Mouse (Mus musculus) midbrain, embryonic 11.5 days (tissue): ENCODE measurements at regions not wholly inside any gene's neighbourhood (a gene's known extent, or its start where the extent isn't known, plus 50 kb on each side); places are given as distances from the start of the nearest gene placed in this dataset.

Experiments
- ATAC-seq: fragments of 200-750 bp; cut with Nextera tagmentation; 2 replicates; pipeline ENCODE4 v1.8.0; 2017; ENCODE audit warnings: moderate TSS enrichment, moderate library complexity; ENCODE audit not compliant: low FRiP score
- DNase-seq: peaks from one replicate; pipeline ENCODE4 v3.0.0; 2015; ENCODE audit warnings: low spot score; ENCODE audit errors: missing footprints
- H3K27ac ChIP-seq: fragments of 300-500 bp; sonication (generic); 2 replicates; pipeline ENCODE4 v1.5.1; 2014; ENCODE audit warnings: low read depth, low read length
- H3K27me3 ChIP-seq: fragments of 300-500 bp; sonication (generic); 2 replicates; pipeline ENCODE4 v1.6.1; 2014; ENCODE audit warnings: mild to moderate bottlenecking, low read length, moderate library complexity, mixed read lengths; ENCODE audit not compliant: control insufficient read depth, insufficient read depth
- H3K36me3 ChIP-seq: fragments of 300-500 bp; sonication (generic); 2 replicates; pipeline ENCODE4 v1.6.1; 2014; ENCODE audit warnings: mild to moderate bottlenecking, low read length, moderate library complexity, mixed read lengths; ENCODE audit not compliant: control insufficient read depth, insufficient read depth
- H3K4me1 ChIP-seq: fragments of 300-500 bp; sonication (generic); 2 replicates; pipeline ENCODE4 v1.6.1; 2014; ENCODE audit warnings: low read length; ENCODE audit not compliant: control insufficient read depth, insufficient read depth
- H3K4me2 ChIP-seq: fragments of 300-500 bp; sonication (generic); 2 replicates; pipeline ENCODE4 v1.6.1; 2014; ENCODE audit warnings: mild to moderate bottlenecking, moderate library complexity
- H3K4me3 ChIP-seq: fragments of 300-500 bp; sonication (generic); 2 replicates; pipeline ENCODE4 v1.5.1; 2014; ENCODE audit warnings: low read depth, low read length
- H3K9ac ChIP-seq: fragments of 300-500 bp; sonication (generic); 2 replicates; pipeline ENCODE4 v1.6.1; 2014; ENCODE audit warnings: low read length
- H3K9me3 ChIP-seq: fragments of 300-500 bp; sonication (generic); 2 replicates; pipeline ENCODE4 v1.6.1; 2016; ENCODE audit warnings: low read length; ENCODE audit not compliant: control insufficient read depth
- WGBS: fragments of 180-500 bp; shearing (Covaris S2); extraction: QIAGEN DNeasy Blood & Tissue Kit; methylation state at CpG from one replicate; pipeline ENCODE4 v1.1.7; 2014; 5-methylcytosine and 5-hydroxymethylcytosine counted together

DNA sequence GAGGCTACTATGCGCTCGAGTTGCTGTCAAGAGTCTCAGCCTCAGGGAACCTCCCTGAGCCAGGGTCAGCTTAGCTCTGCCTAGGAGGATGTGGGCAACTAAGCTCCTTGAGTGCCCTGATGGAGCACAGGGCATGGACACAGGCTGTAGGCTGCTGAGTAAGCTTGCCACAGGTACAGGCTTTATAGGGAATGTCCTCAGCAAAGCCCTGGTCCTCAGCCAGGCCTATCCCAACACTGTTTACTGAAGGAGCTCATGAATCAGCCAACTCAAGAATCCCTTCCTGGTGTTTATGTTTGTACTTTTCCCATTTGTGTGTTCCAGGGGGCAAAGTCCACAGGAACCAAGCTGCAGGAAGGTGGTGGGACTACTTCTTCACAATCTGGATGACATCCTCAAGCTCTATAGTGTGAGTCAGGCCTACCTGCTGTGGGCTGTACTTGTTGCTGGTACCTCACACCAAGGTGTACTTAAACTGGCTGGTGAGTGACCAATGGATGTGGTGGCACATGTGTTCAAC lies 72.1 kb upstream of the Six3 start:
- Histone ChIP-seq H3K36me3 (no peaks in the 10 kb centered on the region), H3K9me3 (no peaks in the 10 kb centered on the region), H3K9ac (no peak overlapping the region), H3K4me3 (no peak overlapping the region), H3K27ac (no peak overlapping the region), H3K27me3 (no peaks in the 10 kb centered on the region), H3K4me1 (no peaks in the 10 kb centered on the region), H3K4me2 (no peak overlapping the region)
- no peak for DNase-seq
- no peak for ATAC-seq
- WGBS, result 87% methylated on average over 2 of the region's 2 CpGs

GRCm38 (mm10) chr17:85548061-85548460 lies 65.3 kb upstream of the Six3 start:
- H3K4me2 ChIP-seq, result no peak overlapping the region
- no peaks in the 10 kb centered on the region for H3K36me3 ChIP-seq
- no peaks in the 10 kb centered on the region for H3K4me1 ChIP-seq
- DNase-seq (no peak), ATAC-seq (no peak)
- H3K9me3 ChIP-seq, result no peaks in the 10 kb centered on the region
- no peak overlapping the region for H3K4me3 ChIP-seq
- no peaks in the 10 kb centered on the region for H3K27me3 ChIP-seq
- no peak overlapping the region for H3K27ac ChIP-seq
- H3K9ac ChIP-seq, result no peak overlapping the region
- 86% methylated on average over 5 of the region's 5 CpGs for WGBS

- Histone ChIP-seq H3K4me3 (no peak overlapping the region), H3K36me3 (no peaks in the 10 kb centered on the region), H3K4me1 (no peaks in the 10 kb centered on the region), H3K9me3 (no peaks in the 10 kb centered on the region), H3K27me3 (no peaks in the 10 kb centered on the region), H3K4me2 (no peak overlapping the region), H3K9ac (no peak overlapping the region), H3K27ac (no peak overlapping the region)
- DNase-seq (no peak), ATAC-seq (no peak)
- 85% methylated on average over 6 of the region's 6 CpGs for WGBS
Observed at GRCm38 (mm10) chr17:85561006-85561405, 52.4 kb upstream of the Six3 start.

GRCm38 (mm10) chr17:85562510-85563266 lies 50.7 kb upstream of the Six3 start:
- Histone ChIP-seq H3K4me1 (no peaks in the 10 kb centered on the region), H3K4me3 (no peak overlapping the region), H3K27me3 (no peaks in the 10 kb centered on the region), H3K27ac (no peak overlapping the region; the same call in 1 of the 2 replicates), H3K4me2 (no peak overlapping the region), H3K9ac (no peak overlapping the region), H3K9me3 (no peaks in the 10 kb centered on the region), H3K36me3 (no peaks in the 10 kb centered on the region)
- ATAC-seq, result no peak
- no peak for DNase-seq
- 74% methylated on average over 17 of the region's 17 CpGs for WGBS

DNA sequence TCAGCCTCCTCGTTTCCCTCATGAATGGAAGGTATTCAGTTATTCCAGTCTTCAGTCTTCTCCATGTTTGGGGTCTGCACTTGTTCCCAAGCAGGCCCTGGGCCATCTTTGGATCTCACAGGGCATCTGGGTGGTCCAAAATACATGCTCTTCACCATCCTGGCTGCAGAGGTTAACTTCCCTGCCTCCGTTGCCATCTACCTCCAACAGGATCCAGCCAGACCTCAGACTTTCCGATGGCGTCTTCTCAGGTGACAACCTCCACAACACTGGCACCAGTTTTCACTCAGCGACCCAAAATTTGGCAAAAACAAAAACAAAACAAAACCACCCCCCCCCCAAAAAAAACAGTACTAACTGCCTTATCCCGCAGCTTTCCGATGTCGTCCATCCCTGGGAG lies 50.0 kb upstream of the Six3 start:
- Histone ChIP-seq H3K9me3 (no peaks in the 10 kb centered on the region), H3K4me1 (no peaks in the 10 kb centered on the region), H3K27me3 (no peaks in the 10 kb centered on the region), H3K27ac (no peak overlapping the region), H3K4me2 (no peak overlapping the region), H3K4me3 (no peak overlapping the region), H3K36me3 (no peaks in the 10 kb centered on the region), H3K9ac (no peak overlapping the region)
- WGBS, result 83% methylated on average over 8 of the region's 8 CpGs
- ATAC-seq (no peak), DNase-seq (no peak)
